Mouse (Mus musculus): ENCODE measurements around the gene Ubtd1. TPM values are rescaled to one million over a fixed set of nuclear protein-coding genes. Genes with fewer than 3 reads are reported as not detected.

Ubtd1 gene
- 33.2 and 39.2 TPM in 2 replicates for polyA plus RNA-seq (2012; rRNA removed)

DNA sequence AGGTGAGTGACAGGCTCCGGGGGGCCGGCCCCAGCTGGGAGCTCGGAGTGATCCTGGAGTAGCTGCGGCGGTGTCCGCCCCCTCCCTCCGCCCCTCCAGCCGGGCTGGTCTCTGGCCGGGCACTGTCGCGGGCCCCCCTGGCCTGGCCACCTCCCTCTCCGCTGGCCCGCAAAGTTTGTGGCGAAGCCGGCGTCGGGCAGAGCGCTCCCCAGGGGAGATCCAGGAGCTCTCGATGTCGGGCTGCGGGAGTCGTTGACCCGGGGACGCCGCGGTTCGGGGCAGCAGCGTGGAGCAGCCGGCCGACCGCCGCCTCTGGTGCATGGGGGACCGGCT lies at the start of gene Ubtd1:
TSS of gene Ubtd1 (plus strand) at position 169 of the 333 bp plus-strand sequence.
- no peak for DNase-seq (ENCODE audit: low spot score)

DNA sequence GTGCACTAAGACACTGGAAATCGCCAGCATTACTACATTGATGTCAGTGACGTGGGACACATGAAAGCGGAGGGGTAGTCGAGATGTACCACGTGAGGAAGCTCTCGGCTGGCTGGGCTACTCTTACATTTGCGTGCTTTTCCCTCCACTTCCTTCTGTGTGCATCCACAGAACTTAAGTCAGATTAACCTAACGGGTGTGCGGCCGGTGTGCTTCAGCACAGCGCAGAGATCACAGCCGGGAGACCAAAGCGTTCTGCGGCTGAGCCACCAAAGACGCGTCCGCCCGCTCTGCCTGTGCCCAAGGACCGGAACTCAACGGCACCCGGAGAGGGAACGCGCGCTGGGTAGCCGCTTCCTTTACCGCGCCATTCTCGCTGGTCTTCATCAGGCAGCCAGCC lies 48.9 kb upstream of the Ubtd1 start:
- DNase-seq (ENCODE audit: low spot score) = no peak

DNA sequence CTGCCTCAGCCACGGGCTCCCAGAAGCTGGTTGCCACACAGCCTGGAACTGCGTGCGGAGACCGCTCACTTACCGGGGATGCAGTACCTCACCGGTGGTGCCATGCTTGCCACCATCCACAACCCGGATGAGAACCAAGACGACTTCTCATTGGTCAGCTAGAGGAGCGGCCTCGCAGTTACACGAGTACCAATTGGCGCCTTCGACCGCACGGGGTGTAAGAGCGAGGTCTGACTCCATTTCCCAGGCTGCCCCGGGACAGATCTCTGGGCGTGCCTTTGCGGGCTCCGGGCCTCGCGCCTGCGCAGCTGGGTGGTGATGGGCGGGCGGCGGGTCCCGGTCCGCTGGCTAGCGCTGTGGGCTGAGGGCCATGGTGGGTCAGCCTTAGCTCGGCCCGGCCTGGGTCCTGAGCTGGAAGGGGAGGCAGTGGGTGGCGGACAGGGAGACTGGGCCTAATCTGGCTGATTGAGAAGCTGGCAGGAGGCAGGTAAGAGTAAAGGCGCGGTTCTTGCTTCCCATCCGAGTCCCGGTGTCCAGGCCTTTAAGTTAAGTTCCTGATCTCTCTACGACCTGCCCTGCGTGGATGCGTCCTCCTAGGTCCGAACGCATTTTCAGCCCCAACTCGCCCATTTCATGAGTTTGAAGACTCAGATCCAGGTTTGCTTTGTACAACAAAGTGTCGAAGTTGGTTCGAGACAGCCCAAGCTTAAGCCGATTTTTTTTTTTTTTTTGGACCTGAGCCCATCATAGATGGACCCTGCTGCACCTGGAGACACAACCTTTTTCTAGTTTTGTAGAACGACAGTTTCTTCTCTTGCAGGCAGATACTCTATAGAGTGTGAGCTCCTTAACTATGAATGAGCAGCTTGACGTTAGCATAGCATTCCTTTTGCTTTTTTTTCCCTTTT lies 48.1 kb upstream of the Ubtd1 start, which contains the start of the genes Exosc1 and Zdhhc16:
TSS of gene Exosc1 (minus strand) at position 245 of the 908 bp plus-strand sequence.
TSS of gene Zdhhc16 (plus strand) at position 302 of the 908 bp plus-strand sequence.
- peak; percentile 98 for DNase-seq (ENCODE audit: low spot score)

DNA sequence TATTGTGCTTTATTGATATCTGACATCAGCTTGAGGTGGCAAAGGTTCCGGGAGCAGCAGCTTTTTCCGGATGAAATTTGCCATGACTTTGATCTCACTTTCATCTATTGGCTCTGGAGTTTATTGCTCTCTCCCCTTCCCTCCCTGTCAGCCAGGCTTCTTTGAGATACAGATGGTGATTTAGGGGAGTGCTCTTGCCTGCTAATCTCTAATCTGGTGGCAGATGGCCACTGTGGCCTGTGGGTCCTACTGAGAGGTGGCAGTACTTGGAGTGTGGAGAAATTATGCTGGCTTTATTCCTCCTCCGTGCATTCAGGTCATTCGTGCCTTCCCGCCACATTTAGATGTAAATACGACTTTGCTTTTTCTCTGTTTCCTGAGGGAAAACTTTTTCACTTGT lies 47.4 kb upstream of the Ubtd1 start:
- no peak for DNase-seq (ENCODE audit: low spot score)

DNA sequence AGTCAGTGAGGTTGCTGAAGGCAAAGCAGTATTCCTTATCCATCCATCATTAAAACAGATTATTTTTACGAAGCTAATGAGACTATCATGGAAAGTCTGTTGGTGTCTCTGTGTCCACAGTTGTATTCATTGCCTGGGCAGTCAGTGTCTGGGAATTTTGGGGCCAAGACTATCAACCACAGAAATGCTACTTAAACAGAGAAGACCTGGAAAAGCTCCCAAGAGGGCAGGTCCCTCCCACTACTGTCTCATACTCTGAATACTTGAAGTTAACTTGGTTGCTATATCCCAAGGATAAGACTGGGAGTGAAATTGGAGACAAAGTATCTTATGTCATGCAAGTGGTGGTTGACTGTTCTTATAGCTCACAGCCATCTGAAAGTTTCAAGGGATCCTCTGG lies 45.6 kb upstream of the Ubtd1 start:
- no peak for DNase-seq (ENCODE audit: low spot score)

DNA sequence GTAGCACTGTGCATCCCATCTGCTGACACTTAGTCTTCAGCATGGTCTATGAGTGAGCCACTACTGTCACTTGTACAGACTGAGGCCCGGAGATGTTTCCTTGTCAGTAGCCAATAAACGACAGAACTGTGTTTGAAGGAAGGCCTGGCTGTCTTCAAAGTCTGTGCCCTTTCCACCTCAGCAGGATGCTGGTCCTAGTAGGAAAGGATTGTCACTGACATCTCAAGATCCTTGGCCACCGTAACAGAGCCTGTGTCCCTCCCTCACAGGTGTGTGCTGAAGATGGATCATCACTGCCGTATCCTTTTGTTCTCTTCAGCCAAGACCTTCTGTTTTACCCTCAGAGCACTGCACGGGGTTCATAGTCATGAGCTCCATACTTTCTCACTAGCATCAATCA lies 43.0 kb upstream of the Ubtd1 start:
- DNase-seq (ENCODE audit: low spot score) = no peak

DNA sequence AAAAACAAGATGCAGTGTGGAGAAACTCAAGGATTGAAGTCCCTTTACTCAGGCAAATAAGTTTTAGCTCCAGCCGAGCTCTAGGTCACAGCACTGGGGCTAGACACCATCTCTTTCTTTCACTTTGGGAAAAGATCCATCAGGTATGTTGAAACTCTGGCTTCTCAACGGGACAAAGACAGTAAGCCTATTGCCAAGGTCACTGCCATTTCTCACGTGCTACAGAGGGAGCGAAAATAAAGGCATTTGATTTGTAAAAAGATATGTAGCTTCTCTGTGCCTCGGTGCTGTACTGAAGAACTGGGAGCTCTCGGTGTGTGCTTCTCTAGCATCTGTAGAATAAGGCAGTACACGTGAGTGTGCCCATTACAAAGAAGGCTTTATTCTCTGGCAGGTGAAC lies 37.7 kb upstream of the Ubtd1 start:
- DNase-seq (ENCODE audit: low spot score) = no peak

DNA sequence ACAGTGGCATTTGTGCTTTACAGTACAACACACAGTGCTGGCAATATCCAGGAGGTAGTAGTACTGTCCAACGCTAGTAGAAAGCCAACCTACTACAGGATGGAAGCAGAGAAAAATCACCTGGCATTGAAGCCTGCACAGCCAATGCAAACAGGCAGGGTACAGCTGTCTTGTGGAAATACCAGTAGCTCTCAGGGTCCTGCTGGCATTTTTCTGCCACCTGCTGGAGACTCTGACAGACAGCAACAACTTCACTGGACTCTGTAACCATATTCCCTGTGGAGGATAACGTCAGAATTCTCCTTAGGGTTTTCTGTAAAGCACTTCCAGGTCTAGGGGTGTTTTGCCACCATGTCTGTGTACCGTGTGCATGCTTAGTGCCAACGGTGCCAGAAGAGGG lies 29.3 kb upstream of the Ubtd1 start:
- no peak for DNase-seq (ENCODE audit: low spot score)

DNA sequence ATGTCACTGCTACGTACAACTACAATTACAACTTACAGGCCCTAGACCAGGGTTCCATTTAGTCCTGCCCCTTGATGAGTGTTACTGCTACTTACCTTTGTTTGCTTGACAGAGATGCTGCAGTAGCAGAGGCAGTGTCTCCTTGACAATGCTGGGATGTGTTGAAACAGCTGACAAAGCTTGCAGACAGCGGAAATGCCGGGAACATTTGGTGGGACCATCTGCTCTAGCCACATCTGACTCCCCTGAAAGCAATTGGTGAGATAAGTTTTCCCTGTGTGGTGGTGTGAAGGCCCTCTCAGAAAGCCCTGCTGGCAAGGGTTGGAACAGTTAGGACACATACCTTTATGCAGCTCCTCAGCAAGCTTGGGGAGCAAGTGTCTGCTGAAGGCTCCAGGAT lies 28.0 kb upstream of the Ubtd1 start:
- no peak for DNase-seq (ENCODE audit: low spot score)

DNA sequence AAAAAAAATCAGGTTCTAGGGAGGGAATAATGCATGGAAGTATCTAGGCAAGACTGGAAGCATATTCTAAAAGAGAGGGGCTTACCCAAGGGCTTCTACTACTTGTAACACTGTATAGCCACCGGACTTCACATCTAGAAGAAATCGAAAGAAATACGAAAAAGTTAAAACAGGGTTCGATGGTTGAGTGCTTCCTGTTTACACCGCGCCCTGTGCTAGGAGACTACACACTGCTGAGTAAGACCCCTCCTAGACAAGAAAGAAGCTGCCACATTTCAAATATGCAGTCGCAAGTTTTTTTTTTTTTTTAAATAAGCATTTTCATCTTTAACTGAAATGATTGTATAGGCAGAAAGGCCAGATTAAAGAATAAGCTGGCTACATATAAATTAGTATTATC lies 11.9 kb upstream of the Ubtd1 start:
- no peak for DNase-seq (ENCODE audit: low spot score)

DNA sequence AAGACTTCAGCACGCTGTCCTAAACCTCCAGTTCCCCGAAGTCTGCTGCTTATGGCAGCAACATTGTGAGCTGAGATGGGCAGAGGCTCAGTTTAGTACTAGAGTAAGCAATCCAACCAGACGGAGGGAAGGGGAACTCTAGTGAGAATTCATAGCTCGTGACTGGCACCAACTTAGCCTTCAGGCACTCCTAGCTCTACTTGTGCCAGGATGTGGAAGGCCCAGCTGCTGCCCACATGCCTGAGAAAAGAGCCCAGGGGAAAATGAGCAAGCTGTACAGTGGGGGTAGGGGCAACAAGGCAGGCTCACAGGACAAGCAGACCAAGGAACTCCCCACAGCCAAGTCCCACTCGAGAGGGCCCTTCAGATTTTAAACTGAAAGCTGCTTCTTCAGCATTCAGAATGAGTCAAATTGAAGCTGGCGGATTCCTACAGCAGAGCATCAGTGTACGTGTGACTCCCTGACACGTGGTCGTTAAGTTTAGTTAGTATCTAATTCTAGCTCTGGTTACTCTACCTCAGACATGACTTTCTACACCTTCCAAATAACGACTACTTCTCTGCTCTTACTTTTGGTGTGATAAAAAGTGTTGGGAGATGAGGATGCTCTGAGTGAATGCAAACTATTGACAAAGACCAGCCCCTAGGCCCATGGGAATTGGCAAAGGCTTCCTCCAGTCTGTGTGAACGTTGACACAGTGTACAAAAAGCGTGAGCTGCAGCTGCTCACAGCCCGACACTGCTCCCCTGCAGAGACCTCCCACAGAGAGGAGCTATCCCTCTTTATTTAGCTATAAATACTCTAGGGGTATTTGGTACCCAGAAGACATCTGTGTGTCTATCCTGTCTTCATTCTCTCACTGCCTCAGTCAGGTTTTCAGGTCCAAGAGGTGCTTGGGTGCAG lies 7.4 kb upstream of the Ubtd1 start:
- no peak for DNase-seq (ENCODE audit: low spot score)

DNA sequence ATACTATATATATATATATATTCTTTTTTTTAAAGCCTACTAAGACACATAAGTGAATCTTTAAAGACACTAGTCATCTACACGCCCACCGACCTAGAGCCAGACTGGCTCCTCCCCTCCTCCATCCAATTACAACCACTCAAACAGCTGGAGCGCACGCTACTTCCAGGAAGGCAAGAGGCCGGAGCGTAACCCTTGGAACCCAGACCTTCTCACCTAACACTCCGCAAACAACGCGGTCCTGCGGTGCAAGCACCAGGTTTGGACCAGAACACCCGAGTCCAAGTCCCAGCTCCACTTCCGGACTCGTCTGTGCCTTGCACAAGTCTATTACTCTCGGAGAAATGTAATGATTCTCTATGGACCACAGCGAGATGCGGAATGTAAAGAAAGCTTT lies 1.1 kb upstream of the Ubtd1 start:
- DNase-seq (ENCODE audit: low spot score) = peak; percentile 38

DNA sequence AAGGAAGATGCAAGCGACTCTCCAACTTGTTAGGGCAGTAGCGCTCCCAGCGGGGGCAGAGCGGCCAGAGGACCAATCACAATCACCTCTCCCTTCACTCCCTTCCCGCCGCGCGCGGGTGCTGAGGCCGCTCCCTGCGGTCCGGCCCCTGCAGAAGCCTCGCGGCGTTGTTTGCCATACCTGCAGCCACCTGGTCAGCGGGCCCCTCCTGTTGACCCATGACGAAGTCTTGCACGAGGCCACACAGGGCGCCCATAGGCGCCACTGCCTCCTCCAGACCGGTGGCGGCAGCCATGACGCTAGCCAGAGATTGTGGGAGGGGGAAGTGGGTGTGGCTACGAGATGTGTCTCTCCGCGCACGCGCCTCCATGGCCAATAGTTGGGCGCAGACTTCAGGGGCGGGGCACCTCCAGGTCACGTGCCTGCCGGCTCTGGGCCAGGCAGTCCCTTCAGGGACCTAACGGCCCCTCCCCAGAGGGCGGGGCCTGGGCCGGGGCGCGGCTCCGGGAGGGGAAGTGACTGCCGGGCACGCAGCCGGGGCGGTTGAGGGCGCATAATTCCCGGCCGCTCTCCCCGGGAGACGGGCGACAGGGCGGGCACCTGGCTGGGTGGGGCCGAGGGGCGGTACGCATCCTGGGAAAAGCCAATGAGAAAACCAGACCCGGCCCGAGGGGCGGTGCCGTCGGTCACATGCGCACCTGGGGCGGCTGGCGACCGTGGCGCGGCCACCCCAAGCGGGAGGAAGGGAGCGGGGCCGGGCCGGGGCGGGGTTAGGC lies 556 bp upstream of the Ubtd1 start, which contains the start of gene Mms19:
TSS of gene Mms19 (minus strand) at position 339 of the 776 bp plus-strand sequence.
- DNase-seq (ENCODE audit: low spot score) = peak; percentile 99

DNA sequence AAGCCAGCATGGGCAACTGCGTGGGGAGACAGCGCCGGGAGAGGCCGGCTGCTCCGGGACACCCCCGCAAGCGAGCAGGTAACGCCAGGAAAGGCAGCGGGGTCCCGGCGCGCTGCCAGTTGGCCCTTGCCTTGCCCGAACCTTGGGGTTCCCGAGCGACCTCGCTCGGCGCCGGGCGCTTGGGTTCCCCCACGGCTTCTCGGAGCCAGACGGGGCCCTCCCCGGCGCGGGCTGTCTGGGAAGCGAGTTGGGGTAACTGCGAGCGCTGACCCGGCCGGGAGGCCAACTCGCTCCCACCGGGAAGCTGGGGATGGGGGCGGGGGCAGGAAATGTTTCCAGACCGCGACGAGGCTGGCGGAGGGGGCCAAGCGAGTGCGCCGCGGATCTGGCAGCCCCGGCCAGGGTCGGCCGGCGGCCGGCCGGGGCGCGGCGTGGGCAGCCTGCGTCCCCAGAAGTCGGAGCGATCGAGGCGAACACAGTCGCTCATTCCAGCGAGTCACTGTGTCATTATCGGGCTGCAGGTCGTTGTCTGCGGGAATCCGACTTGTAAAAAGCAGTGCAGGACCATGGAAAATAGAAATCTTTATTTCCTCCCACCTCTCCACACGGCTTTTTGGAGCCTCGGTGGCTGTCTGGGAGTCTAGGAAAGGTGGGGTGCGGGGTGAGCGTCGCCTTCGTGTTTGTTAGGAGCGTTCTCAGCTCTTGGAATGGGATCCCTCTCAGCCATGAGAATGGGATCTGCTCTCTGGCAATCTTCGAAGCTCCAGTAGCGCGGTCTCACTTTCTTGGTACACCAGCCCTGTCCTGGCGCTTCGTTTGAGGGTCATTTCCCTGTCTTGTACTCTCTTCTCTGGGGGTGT lies 598 bp downstream of the Ubtd1 start:
- no peak for DNase-seq (ENCODE audit: low spot score)

DNA sequence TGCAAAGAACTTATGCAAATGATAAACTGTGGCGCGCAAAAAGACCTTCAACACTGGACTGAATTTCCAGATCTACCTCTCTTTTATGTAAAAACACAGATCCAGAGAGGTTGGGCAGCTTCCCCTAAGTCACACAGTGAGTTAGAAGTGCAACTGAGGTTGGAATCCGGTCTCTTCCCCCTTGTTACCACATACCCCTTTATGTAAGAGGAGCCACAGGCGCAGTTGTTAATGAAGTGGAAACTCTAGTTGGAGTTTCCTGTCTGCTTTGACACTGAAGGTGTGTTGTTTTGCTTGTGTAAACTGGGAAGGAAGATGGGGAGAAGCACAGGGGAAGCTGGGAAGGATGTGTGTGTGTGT lies 1.2 kb downstream of the Ubtd1 start:
- no peak for DNase-seq (ENCODE audit: low spot score)

DNA sequence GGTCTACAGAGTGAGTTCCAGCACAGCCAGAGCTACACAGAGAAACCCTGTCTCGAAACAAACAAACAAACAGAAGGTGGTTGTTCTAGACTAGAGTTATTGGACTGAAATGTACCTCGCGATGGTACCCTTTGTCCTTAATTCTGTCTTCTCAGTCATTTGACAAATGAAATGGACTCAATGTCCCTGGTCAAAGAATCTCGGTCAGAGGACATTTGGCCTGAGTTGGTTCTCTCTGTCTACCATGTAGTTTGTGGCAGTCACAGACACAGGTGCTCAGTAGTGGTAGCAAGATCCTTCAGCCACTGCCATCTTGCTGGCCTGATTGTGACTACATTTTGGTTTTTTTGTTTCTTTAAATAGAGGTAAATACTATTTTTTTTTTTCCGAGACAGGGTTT lies 4.4 kb downstream of the Ubtd1 start:
- DNase-seq (ENCODE audit: low spot score) = no peak

DNA sequence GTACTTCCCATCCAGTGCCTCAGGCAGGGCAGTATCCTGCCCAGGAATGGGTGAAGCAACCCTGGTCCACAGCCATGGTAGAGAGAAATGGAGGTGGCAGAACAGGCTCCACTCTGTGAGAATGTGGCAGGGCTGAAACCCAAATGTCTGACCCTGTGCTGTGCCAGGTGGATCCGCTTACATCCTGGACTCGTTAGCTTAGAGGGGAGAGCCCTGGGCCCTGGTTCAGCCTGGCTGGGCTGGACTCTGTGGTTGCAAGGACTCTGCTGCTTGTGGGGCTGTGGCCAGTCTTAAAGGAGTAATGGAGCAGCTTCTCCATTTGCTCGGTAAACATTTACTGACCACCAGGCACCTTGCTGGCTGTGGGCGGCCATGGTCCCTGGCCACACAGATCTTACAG lies 5.6 kb downstream of the Ubtd1 start:
- DNase-seq (ENCODE audit: low spot score) = no peak

DNA sequence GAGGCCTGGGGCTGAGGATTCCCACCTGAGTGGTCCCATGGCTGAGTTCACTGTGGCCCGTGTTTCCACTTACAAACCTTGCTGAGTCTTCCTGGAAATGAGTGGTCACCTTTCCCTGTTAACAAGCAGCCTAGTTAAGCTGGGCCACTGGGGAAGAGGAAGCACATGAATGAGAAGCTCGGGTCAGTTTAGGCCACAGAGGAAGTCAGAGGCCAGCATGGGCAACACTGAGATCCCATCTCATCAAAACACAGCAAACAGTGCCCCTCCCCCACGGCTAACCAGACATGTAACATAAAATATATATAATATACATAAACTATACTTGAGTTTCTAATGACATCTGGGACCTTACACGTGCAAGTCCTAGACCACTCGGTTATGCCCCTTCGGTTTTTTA lies 8.2 kb downstream of the Ubtd1 start:
- DNase-seq (ENCODE audit: low spot score) = no peak

DNA sequence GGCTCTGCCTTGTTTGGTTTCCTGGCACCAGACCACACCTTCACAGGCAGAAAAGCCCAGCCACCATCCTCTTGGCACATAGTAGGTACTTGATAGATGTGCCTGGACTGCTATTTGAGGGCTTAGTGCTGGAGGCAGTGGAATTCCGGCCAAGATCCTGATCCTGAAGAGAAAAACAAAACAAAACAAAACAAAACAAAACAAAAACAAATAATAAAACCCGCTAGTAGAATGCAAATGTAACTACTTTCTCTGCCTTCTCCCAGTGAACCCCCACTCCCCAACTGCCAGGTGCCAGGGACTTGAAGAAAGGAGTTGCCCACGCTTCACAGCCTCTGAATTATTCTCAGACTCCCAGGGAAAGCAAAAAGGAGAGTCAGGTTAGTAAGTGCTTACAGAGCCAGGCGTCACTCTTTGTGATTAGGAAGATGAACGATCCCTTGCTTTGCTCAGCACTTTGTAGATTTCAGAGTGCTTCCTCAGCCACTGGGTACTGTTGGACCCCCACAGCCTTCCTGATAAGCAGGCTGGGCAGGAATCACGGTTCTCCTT lies 10.4 kb downstream of the Ubtd1 start:
- no peak for DNase-seq (ENCODE audit: low spot score)

DNA sequence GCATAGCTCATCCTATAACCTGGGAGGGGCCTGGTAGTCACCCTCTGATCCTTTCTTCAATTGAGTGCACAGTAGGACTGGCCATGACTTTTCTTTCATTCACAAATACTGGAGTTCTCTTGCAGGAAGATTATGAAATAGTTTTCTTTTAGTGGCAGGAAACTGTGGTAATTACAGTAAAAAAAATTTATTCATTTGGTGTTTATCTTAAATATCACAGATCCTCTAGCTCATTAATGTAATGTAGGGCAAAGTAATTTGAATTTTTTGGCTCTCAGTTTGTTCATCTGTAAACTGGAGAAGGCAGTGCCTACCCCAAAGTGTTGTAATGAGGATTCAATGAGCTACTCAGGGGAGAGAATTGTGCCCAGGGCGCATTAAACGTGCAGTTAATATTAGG lies 11.4 kb downstream of the Ubtd1 start:
- DNase-seq (ENCODE audit: low spot score) = no peak

DNA sequence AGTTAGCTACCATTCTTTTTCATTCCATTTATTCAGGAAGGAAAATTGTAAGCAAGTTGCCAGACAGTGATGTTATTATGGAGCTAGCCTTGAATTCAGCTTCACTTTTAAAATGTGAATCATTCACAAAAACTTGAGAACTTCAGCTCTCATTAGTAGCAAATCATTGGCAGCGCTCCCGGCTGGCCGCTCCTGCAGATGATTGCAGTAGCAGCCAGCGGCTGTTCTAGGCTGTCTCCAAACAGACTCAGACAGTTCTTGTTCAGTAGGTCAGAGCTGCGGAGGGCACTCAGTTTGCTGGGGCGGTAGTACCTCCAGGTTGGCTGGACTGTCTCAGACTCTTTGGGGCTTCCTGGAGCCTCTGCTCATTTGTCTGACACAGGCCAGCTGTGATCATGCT lies 11.9 kb downstream of the Ubtd1 start:
- DNase-seq (ENCODE audit: low spot score) = no peak
